Mouse (Mus musculus): ENCODE results near the gene Hspbp1.
A peak's percentile ranks its signal among the peaks of the same experiment; 100 is the strongest.

Hspbp1 gene

GRCm38 (mm10) chr7:4684632-4685417 lies at the start of gene Hspbp1:
Gene Hspbp1 (minus strand): TSS chr7:4685068.
- DNase-seq (ENCODE audit: low spot score in 2 of 2), result peak; percentile 99

GRCm38 (mm10) chr7:4732968-4733392 lies 48.1 kb upstream of the Hspbp1 start:
- DNase-seq (ENCODE audit: low spot score in 2 of 2), result no peak

GRCm38 (mm10) chr7:4731090-4731489 lies 46.2 kb upstream of the Hspbp1 start:
- no peak for DNase-seq (ENCODE audit: low spot score in 2 of 2)

- no peak for DNase-seq (ENCODE audit: low spot score in 2 of 2)
Measured at GRCm38 (mm10) chr7:4725169-4725568, 40.3 kb upstream of the Hspbp1 start, which contains the start of gene Tmem150b. Gene Tmem150b (minus strand): TSS chr7:4725249.

- no peak for DNase-seq (ENCODE audit: low spot score in 2 of 2)
Measured at GRCm38 (mm10) chr7:4724359-4724758, 39.5 kb upstream of the Hspbp1 start.

GRCm38 (mm10) chr7:4723508-4723907 lies 38.6 kb upstream of the Hspbp1 start:
- DNase-seq (ENCODE audit: low spot score in 2 of 2), result peak in 1 of 2 experiments; percentile 12

- DNase-seq (ENCODE audit: low spot score in 2 of 2), result no peak
Measured at GRCm38 (mm10) chr7:4719276-4719675, 34.4 kb upstream of the Hspbp1 start.

- DNase-seq (ENCODE audit: low spot score in 2 of 2), result no peak
Measured at GRCm38 (mm10) chr7:4716955-4717354, 32.1 kb upstream of the Hspbp1 start.

GRCm38 (mm10) chr7:4712594-4712993 lies 27.7 kb upstream of the Hspbp1 start:
- no peak for DNase-seq (ENCODE audit: low spot score in 2 of 2)

- DNase-seq (ENCODE audit: low spot score in 2 of 2), result peak in 1 of 2 experiments; percentile 25
Measured at GRCm38 (mm10) chr7:4705098-4705497, 20.2 kb upstream of the Hspbp1 start.

GRCm38 (mm10) chr7:4703195-4703594 lies 18.3 kb upstream of the Hspbp1 start:
- no peak for DNase-seq (ENCODE audit: low spot score in 2 of 2)

- no peak for DNase-seq (ENCODE audit: low spot score in 2 of 2)
Measured at GRCm38 (mm10) chr7:4702334-4702733, 17.5 kb upstream of the Hspbp1 start.

- DNase-seq (ENCODE audit: low spot score in 2 of 2), result no peak
Measured at GRCm38 (mm10) chr7:4693004-4693403, 8.1 kb upstream of the Hspbp1 start.

GRCm38 (mm10) chr7:4690951-4691653 lies 6.2 kb upstream of the Hspbp1 start:
- no peak for DNase-seq (ENCODE audit: low spot score in 2 of 2)

- DNase-seq (ENCODE audit: low spot score in 2 of 2), result no peak
Measured at GRCm38 (mm10) chr7:4690387-4690786, 5.5 kb upstream of the Hspbp1 start, which contains the start of gene Brsk1. Gene Brsk1 (plus strand): TSS chr7:4690604.

- no peak for DNase-seq (ENCODE audit: low spot score in 2 of 2)
Measured at GRCm38 (mm10) chr7:4684203-4684602, 665 bp downstream of the Hspbp1 start.

- DNase-seq (ENCODE audit: low spot score in 2 of 2), result no peak
Measured at GRCm38 (mm10) chr7:4683307-4683706, 1.6 kb downstream of the Hspbp1 start.

GRCm38 (mm10) chr7:4675200-4675599 lies 9.7 kb downstream of the Hspbp1 start:
- no peak for DNase-seq (ENCODE audit: low spot score in 2 of 2)

- DNase-seq (ENCODE audit: low spot score in 2 of 2), result no peak
Measured at GRCm38 (mm10) chr7:4674114-4674731, 10.6 kb downstream of the Hspbp1 start.

- no peak for DNase-seq (ENCODE audit: low spot score in 2 of 2)
Measured at GRCm38 (mm10) chr7:4671956-4672355, 12.9 kb downstream of the Hspbp1 start.

- no peak for DNase-seq (ENCODE audit: low spot score in 2 of 2)
Measured at GRCm38 (mm10) chr7:4670655-4671255, 14.1 kb downstream of the Hspbp1 start.

GRCm38 (mm10) chr7:4669156-4669555 lies 15.7 kb downstream of the Hspbp1 start:
- no peak for DNase-seq (ENCODE audit: low spot score in 2 of 2)

Measured in natural killer cell, adult 2 months (primary cell).